Mouse (Mus musculus) urinary bladder, postnatal 4 days (tissue): ENCODE data around the gene Car3.

Experiments used
- DNase-seq, 2 experiments: peaks; one replicate each; pipeline ENCODE4 v3.0.0; 2021 to 2022; ENCODE audit warnings: low spot score in 2 of 2

The Car3 gene

GRCm38 (mm10) chr3:14911992-14912582, 48.8 kb downstream of the Car3 start:
- no peak for DNase-seq

- no peak for DNase-seq
Measured at GRCm38 (mm10) chr3:14913774-14914173, 50.5 kb downstream of the Car3 start.

GRCm38 (mm10) chr3:14915355-14915754, 52.0 kb downstream of the Car3 start:
- no peak for DNase-seq

- DNase-seq: no peak
Measured at GRCm38 (mm10) chr3:14917261-14917660, 53.9 kb downstream of the Car3 start.
